Mouse (Mus musculus) stomach, embryonic 15.5 days (tissue): ENCODE measurements around the gene Pde1c. TPM values are rescaled to one million over a fixed set of nuclear protein-coding genes. Genes with fewer than 3 reads are reported as not detected.
A peak's percentile ranks its signal among the peaks of the same experiment; 100 is the strongest.
"Not testable (repeated sequence)": the region's sequence is repeated elsewhere in the genome, so short reads cannot be mapped to it uniquely, and the experiment has no call there.

ENCODE experiments used
- ATAC-seq: fragments of 200-750 bp; cut with Nextera tagmentation; 2 replicates; pipeline ENCODE4 v1.8.0; 2017; ENCODE audit warnings: low read depth, moderate number of reproducible peaks, moderate TSS enrichment; ENCODE audit not compliant: insufficient read depth, low FRiP score
- H3K27ac ChIP-seq: fragments of 300-500 bp; sonication (generic); 2 replicates; pipeline ENCODE4 v1.5.1; 2015; ENCODE audit warnings: mild to moderate bottlenecking, inconsistent platforms
- H3K27me3 ChIP-seq: fragments of 300-500 bp; sonication (generic); replicated peaks from 2 replicates; pipeline ENCODE4 v1.6.1; 2015; ENCODE audit warnings: inconsistent platforms
- H3K36me3 ChIP-seq: fragments of 300-500 bp; sonication (generic); 2 replicates; pipeline ENCODE4 v1.6.1; 2015; ENCODE audit warnings: inconsistent platforms
- H3K4me1 ChIP-seq: fragments of 300-500 bp; sonication (generic); 2 replicates; pipeline ENCODE4 v1.6.1; 2015; ENCODE audit warnings: inconsistent platforms
- H3K4me2 ChIP-seq: fragments of 300-500 bp; sonication (generic); 2 replicates; pipeline ENCODE4 v1.6.1; 2015; ENCODE audit warnings: mild to moderate bottlenecking, inconsistent platforms
- H3K4me3 ChIP-seq: fragments of 300-500 bp; sonication (generic); replicated peaks from 2 replicates; pipeline ENCODE4 v1.5.1; 2015; ENCODE audit warnings: inconsistent platforms
- H3K9ac ChIP-seq: fragments of 300-500 bp; sonication (generic); 2 replicates; pipeline ENCODE4 v1.6.1; 2015; ENCODE audit warnings: inconsistent platforms
- H3K9me3 ChIP-seq: fragments of 300-500 bp; sonication (generic); 2 replicates; pipeline ENCODE4 v1.6.1; 2016; ENCODE audit warnings: inconsistent platforms
- WGBS: fragments of 180-500 bp; shearing (Covaris S2); methylation state at CpG from one replicate; pipeline ENCODE4 v1.1.7; 2015; 5-methylcytosine and 5-hydroxymethylcytosine counted together
- polyA plus RNA-seq: library from polyadenylated mRNA; unstranded; fragments of >200 nt; fragmentation: Nextera tagmentation; extraction: Ambion mirVana; gene quantifications from 2 replicates; pipeline ENCODE4 v1.2.1, GENCODE M21; 2015

Gene Pde1c
- 2.7 and 2.8 TPM in 2 replicates for polyA plus RNA-seq

DNA sequence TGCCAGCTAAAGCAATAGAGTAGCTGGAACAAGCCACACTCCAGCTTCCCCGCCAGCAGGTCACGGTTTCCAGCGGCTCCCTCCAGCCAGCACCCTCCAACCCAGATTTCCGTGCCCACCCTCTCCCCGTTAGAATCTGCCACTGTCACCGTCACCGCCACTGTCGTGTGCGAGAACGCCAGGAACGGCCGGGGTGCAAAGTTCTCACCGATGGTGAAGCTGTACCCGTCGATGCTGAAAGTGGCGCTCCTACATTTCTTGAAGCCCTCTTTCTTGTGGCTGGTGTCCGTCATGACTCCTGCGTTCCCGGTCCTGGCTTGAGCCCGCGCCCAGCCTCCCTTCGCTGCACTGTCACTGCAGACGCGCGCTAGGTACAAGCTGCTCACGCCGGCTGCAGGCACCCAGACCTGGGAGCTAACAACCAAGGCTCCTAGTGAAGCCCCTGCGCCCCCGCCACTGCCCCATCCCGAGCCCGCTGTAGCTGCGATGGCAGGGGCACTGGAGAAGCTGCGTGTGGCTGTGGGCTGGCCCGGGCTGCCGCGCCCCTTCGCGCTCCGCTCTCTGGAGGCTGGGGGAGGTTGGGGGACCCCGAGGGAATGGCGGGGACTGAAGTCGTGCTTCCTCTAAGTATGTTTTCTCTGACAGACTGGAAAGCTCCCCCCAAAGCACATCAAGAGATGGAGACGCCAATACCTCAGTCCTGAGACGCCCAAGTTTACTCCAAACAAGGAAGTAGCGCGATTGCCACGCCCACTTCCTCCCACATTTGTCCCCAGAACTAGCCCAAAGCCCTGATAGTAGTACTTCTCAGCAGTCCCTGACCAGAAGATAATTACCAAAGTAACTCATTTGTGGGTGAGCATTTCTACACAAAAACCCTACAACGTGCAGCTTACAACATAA lies at the start of gene Pde1c:
Gene Pde1c, minus strand, starts transcription at position 634 of the 903 bp plus-strand sequence.
- Histone ChIP-seq H3K9ac (peak within 1 kb of the TSS; percentile 41), H3K4me2 (peak within 1 kb of the TSS; percentile 99), H3K4me1 (no peaks in the 10 kb centered on the region), H3K27ac (no peak within 1 kb of the TSS), H3K36me3 (no peaks in the 10 kb centered on the region), H3K9me3 (no peaks in the 10 kb centered on the region), H3K27me3 (no peaks in the 10 kb centered on the region; the same call in 1 of the 2 replicates), H3K4me3 (peak within 1 kb of the TSS; percentile 71)
- peak; percentile 68; the same call in 1 of the 2 replicates for ATAC-seq
- under 1% methylated on average over 48 of the region's 48 CpGs for WGBS

DNA sequence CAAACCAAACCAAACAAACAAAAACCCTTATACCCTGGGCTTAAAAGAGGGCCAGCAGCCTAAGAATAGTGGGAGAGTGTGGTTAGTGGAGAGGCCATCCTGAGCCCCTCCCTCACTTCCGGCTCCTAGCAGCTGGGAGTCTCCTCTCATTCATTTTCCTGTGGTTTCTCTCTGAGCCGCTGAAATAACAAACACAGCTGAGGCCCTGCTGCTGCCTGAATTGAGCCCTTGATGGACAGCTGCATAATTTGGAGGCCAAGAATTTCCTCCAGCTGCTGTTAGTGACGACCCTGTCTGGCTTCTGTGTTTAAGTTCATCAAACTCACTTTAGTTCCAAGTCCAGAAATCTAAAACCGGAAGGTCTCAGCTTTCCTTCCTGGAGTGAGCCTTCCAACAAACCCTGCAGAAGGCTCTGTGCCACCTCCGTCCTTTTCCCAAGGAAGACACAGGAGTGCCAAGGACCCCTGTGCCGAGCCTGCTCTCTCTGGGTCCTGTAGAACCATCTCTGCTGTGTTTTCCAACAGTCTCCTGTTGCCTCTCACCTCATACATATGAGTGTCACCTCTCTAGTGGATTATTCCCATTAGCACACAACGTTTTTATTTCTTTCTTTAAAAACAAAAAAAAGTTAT lies 48.2 kb upstream of the Pde1c start:
- WGBS = 8% methylated on average over 7 of the region's 7 CpGs
- Histone ChIP-seq H3K9ac (no peak overlapping the region), H3K4me3 (no peak overlapping the region), H3K4me2 (peak overlapping the region; percentile 16), H3K36me3 (no peaks in the 10 kb centered on the region), H3K27me3 (no peaks in the 10 kb centered on the region), H3K9me3 (no peaks in the 10 kb centered on the region), H3K27ac (peak overlapping the region; percentile 75), H3K4me1 (no peaks in the 10 kb centered on the region)
- ATAC-seq = peak; percentile 75; the same call in 1 of the 2 replicates

DNA sequence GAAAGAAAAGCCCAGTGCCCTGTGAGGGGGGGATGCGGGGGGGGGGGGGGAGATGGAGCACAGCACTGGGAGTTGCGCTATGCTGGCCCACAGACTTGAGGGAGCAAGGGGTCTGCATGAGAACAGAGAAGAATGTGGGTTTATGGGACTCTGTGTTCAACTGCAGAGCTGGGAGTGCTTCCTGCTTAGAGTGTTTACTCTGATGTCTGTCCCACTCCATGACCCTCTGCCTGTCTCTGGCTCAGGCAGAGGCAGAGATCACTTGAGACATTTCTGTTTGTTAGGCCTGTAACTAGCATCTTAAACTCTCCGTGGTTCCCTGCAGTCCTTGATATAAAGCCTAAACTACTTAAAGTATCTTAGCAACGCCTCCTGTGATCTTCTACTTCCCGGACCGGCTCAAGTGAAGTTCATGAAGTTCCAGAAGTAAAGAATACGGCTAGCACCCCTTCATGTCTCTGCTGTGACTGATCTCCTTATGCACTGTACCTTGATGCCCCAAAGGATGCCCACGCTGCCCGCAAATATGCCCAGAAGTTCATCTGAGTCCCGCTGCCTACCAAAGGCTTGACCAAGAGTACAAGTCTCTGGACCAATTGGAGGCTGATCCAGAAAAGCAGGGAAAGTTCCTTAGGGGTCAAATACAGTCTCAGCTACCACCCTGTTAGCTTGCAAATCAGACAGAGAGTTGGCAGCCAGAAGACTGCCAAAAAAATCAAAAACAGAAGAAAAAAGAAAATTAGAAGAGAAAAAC lies 47.5 kb upstream of the Pde1c start:
- Histone ChIP-seq H3K9me3 (no peaks in the 10 kb centered on the region), H3K4me2 (no peak overlapping the region), H3K9ac (no peak overlapping the region), H3K27me3 (no peaks in the 10 kb centered on the region), H3K27ac (peak overlapping the region; percentile 75), H3K4me3 (no peak overlapping the region), H3K4me1 (no peaks in the 10 kb centered on the region), H3K36me3 (no peaks in the 10 kb centered on the region)
- whole genome bisulfite sequencing = 45% methylated on average over 10 of the region's 10 CpGs
- ATAC-seq = peak; percentile 12; the same call in 1 of the 2 replicates

DNA sequence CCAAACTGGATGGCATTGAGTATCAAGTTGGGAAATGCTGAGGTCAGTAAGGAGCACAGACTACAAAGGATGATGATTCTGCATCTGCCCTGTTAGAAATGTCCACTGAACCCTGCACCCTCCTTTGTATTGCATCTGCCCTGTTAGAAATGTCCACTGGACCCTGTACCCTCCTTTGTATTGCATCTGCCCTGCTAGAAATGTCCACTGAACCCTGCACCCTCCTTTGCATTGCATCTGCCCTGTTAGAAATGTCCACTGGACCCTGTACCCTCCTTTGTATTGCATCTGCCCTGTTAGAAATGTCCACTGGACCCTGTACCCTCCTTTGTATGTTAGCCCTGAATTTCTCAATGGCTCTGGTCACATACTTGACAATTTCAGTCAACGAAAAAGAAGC lies 40.6 kb upstream of the Pde1c start:
- ATAC-seq, H3K27me3 ChIP-seq, H3K36me3 ChIP-seq, H3K27ac ChIP-seq, H3K4me2 ChIP-seq, H3K4me1 ChIP-seq, H3K9ac ChIP-seq, H3K4me3 ChIP-seq, H3K9me3 ChIP-seq: not testable (repeated sequence)
- 79% methylated on average over 1 of the region's 1 CpGs for WGBS

DNA sequence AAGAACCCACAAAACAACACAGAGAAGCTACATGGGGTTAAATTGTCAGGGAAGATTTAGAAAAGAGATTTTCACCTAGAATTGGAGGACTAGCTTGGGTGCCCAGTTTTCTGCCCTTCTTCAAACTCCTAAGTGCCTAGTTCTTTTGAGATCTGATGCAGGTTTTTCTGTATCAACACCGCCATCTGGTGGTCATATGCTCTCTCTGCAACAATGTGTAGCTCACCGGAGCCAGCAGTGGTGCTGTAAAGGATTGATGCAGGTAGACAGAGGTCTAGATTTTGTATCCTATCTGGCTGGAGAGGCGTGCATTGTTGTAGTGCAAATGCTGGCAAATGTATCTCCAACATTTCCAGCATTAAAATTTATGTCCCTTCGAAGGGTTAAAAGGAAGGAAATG lies 39.4 kb upstream of the Pde1c start:
- no peaks in the 10 kb centered on the region for H3K9me3 ChIP-seq
- no peaks in the 10 kb centered on the region for H3K4me1 ChIP-seq
- no peak overlapping the region for H3K9ac ChIP-seq
- no peak overlapping the region for H3K4me3 ChIP-seq
- no peaks in the 10 kb centered on the region for H3K36me3 ChIP-seq
- no peak for ATAC-seq
- WGBS = 5% methylated on average over 4 of the region's 4 CpGs
- no peaks in the 10 kb centered on the region for H3K27me3 ChIP-seq
- H3K4me2 ChIP-seq = no peak overlapping the region
- no peak overlapping the region for H3K27ac ChIP-seq

DNA sequence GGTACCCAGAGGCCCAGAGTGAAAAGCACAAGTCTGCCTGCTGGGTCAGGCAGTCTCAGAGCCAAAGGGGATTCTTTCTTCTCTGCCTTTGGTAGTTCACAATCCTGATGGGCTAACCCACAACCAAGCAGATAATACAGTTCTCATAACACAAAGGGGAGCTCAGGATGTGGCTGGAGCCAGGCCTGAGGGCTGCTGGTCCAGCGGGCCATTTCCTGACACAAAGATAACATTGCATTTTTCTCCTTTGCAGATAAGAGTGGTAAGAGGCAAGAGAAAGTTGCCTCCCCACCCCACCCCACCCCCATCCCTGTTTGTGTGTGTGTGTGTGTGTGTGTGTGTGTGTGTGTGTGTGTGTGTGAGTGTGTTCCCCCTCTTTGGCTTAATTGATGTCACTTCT lies 10.7 kb upstream of the Pde1c start:
- Histone ChIP-seq H3K9me3 (no peaks in the 10 kb centered on the region), H3K4me3 (no peak overlapping the region), H3K27ac (no peak overlapping the region), H3K27me3 (no peaks in the 10 kb centered on the region), H3K4me1 (no peaks in the 10 kb centered on the region), H3K9ac (no peak overlapping the region), H3K4me2 (no peak overlapping the region), H3K36me3 (no peaks in the 10 kb centered on the region)
- no peak for ATAC-seq
- 23% methylated on average over 1 of the region's 1 CpGs for WGBS

DNA sequence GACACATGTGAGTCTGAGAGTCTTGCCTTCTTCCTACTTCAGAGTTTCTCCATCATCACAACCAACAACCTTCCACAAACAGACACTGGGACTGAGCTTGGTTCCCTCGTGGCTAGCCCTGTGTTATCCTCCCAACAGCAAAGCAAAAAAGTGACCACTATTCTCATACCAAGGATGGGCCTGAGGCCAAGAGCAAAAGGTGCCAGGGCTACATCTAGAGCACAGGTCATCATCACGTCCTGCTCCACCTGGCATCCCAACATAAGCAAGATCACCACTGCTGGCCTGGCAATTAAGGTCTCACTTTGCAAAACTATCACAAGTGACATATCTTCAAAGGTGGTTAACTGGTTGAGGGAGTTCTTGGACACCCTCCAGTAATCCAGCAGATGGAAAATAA lies 8.0 kb downstream of the Pde1c start:
- H3K4me1 ChIP-seq = no peaks in the 10 kb centered on the region
- H3K9me3 ChIP-seq = no peaks in the 10 kb centered on the region
- H3K36me3 ChIP-seq = no peaks in the 10 kb centered on the region
- H3K9ac ChIP-seq = no peak overlapping the region
- H3K27ac ChIP-seq = no peak overlapping the region
- H3K27me3 ChIP-seq = no peaks in the 10 kb centered on the region
- WGBS = 76% methylated on average over 2 of the region's 2 CpGs
- no peak for ATAC-seq
- H3K4me3 ChIP-seq = no peak overlapping the region
- H3K4me2 ChIP-seq = no peak overlapping the region

DNA sequence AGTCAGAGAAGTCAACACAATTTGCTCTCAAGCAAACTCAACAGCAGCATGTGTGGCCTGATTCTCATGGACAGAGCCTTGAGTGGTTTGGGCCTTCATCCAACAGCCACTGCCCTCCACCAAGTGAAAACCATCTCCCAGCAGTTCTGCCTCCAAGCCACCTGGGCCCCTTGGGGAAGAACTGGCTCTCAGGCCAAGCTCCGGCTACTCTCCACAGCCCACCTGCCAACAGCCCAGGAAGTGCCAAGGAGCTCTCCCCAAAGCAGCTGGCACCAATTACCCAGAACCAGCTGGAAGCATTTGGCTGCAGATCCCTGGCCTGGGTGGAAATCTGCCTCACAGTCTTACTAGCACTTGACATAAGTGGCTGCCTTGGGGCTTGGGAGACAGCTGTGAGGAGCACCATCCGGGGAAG lies 8.4 kb downstream of the Pde1c start:
- H3K36me3 ChIP-seq = no peaks in the 10 kb centered on the region
- no peak overlapping the region for H3K9ac ChIP-seq
- no peak overlapping the region for H3K4me2 ChIP-seq
- no peaks in the 10 kb centered on the region for H3K4me1 ChIP-seq
- no peaks in the 10 kb centered on the region for H3K27me3 ChIP-seq
- no peak for ATAC-seq
- no peaks in the 10 kb centered on the region for H3K9me3 ChIP-seq
- no peak overlapping the region for H3K27ac ChIP-seq
- 75% methylated on average over 2 of the region's 2 CpGs for WGBS
- H3K4me3 ChIP-seq = no peak overlapping the region

DNA sequence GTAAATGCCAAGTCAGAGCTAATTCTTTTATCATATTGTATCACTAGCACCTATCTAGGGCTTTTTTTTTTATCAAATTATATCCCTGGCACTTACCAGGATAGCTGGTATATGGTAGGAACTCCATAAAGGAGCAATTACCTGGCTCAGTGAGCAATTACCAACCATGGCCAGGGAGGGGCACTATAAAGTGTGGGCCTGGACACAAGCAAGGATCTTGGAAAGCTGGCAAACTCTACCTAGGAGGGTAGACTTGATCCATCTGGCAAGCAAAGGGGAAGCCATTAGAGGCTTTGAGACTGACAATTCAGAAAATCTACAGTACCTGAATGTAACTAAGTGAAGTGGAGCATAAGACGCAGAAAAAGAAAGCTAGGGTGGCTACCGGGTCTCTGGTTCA lies 10.2 kb downstream of the Pde1c start:
- H3K27me3 ChIP-seq = no peaks in the 10 kb centered on the region
- no peaks in the 10 kb centered on the region for H3K9me3 ChIP-seq
- H3K4me3 ChIP-seq = no peak overlapping the region
- no peaks in the 10 kb centered on the region for H3K36me3 ChIP-seq
- H3K9ac ChIP-seq = no peak overlapping the region
- no peak for ATAC-seq
- no peak overlapping the region for H3K27ac ChIP-seq
- WGBS = 89% methylated on average over 2 of the region's 2 CpGs
- H3K4me1 ChIP-seq = no peaks in the 10 kb centered on the region
- no peak overlapping the region for H3K4me2 ChIP-seq

DNA sequence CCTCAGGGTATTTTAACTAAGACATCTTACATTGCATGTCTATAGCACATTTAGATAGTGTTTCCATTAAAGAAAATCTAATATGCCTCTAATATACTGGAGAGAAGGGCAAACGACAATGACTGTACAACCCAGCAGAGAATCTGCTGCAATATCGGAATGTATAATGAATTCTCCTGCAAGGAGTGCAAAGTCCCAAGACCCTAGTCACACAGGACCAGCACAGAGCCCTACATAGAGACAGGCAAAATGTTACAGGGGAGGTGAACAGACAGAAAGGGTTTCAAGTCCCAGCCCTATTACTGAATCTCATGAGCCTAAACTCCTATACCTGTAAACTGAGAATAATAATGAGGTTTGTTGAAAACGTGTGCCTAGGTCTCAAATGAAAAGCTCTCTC lies 13.1 kb downstream of the Pde1c start:
- Histone ChIP-seq H3K36me3 (no peaks in the 10 kb centered on the region), H3K4me1 (no peaks in the 10 kb centered on the region), H3K4me2 (no peak overlapping the region), H3K4me3 (no peak overlapping the region), H3K9ac (no peak overlapping the region), H3K27me3 (no peaks in the 10 kb centered on the region), H3K9me3 (no peaks in the 10 kb centered on the region), H3K27ac (no peak overlapping the region)
- ATAC-seq = no peak
- whole genome bisulfite sequencing = 72% methylated on average over 3 of the region's 3 CpGs

DNA sequence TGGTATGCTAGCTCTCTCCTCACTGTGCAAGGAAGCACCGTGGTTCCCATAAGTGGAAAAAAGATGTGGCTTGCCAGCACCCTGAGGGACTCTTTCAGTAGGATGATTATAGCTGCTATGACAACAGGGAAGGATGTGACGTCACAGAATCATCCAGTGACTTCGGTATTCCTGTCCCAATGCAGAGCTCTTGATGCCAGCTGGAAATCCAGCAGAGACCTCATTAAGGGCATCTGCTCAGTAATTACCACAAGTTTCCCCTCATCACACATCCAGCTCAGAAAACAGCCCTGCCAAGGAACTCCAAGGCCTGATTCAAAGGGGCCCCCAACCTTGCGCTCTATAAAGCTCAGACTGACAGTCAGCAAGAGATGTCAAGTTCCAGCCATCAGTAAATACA lies 13.5 kb downstream of the Pde1c start:
- no peak for ATAC-seq
- no peak overlapping the region for H3K4me2 ChIP-seq
- no peak overlapping the region for H3K27ac ChIP-seq
- no peaks in the 10 kb centered on the region for H3K27me3 ChIP-seq
- no peak overlapping the region for H3K9ac ChIP-seq
- H3K36me3 ChIP-seq = no peaks in the 10 kb centered on the region
- no peaks in the 10 kb centered on the region for H3K4me1 ChIP-seq
- no peaks in the 10 kb centered on the region for H3K9me3 ChIP-seq
- 65% methylated on average over 4 of the region's 4 CpGs for WGBS
- no peak overlapping the region for H3K4me3 ChIP-seq

DNA sequence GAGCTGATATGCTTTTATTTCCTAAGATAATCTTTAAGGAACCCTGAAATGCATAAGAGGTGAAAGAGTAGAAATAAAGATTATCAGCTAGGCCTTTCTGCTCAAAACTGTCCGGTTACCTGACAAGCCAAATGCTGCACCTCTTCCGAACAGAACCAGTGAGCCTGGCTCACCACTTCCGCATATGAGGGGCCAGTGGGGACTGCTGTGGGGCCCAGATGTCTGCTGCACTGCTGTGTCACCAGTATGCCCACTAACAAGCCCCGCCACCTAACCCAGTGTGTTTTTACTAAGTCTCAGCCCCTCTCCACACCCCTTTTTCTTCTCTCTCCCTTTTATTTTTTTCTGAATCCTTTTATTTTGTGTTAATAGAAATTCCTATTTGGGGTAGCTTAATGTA lies 17.9 kb downstream of the Pde1c start:
- Histone ChIP-seq H3K9me3 (no peaks in the 10 kb centered on the region), H3K4me2 (no peak overlapping the region), H3K4me1 (no peaks in the 10 kb centered on the region), H3K36me3 (no peaks in the 10 kb centered on the region), H3K9ac (no peak overlapping the region), H3K4me3 (no peak overlapping the region), H3K27me3 (no peaks in the 10 kb centered on the region), H3K27ac (no peak overlapping the region)
- 76% methylated on average over 4 of the region's 4 CpGs for WGBS
- no peak for ATAC-seq
